Mouse (Mus musculus) midbrain, embryonic 12.5 days (tissue): ENCODE measurements at regions not wholly inside any gene's neighbourhood (a gene's known extent, or its start where the extent isn't known, plus 50 kb on each side); places are given as distances from the start of the nearest gene placed in this dataset.

Experiments
- ATAC-seq: fragments of 200-750 bp; cut with Nextera tagmentation; 2 replicates; pipeline ENCODE4 v1.8.0; 2017; ENCODE audit warnings: low read depth, moderate TSS enrichment, moderate library complexity; ENCODE audit not compliant: low FRiP score
- H3K27ac ChIP-seq: fragments of 300-500 bp; sonication (generic); replicated peaks from 2 replicates; pipeline ENCODE4 v1.5.1; 2016; ENCODE audit warnings: mild to moderate bottlenecking
- H3K27me3 ChIP-seq: fragments of 300-500 bp; sonication (generic); 2 replicates; pipeline ENCODE4 v1.6.1; 2016; ENCODE audit warnings: mild to moderate bottlenecking
- H3K36me3 ChIP-seq: fragments of 300-500 bp; sonication (generic); 2 replicates; pipeline ENCODE4 v1.6.1; 2016
- H3K4me1 ChIP-seq: fragments of 300-500 bp; sonication (generic); 2 replicates; pipeline ENCODE4 v1.6.1; 2016
- H3K4me2 ChIP-seq: fragments of 300-500 bp; sonication (generic); replicated peaks from 2 replicates; pipeline ENCODE4 v1.6.1; 2016; ENCODE audit warnings: mild to moderate bottlenecking, moderate library complexity
- H3K4me3 ChIP-seq: fragments of 300-500 bp; sonication (generic); 2 replicates; pipeline ENCODE4 v1.5.1; 2016; ENCODE audit warnings: mild to moderate bottlenecking
- H3K9ac ChIP-seq: fragments of 300-500 bp; sonication (generic); replicated peaks from 2 replicates; pipeline ENCODE4 v1.6.1; 2016; ENCODE audit warnings: mild to moderate bottlenecking, moderate library complexity
- H3K9me3 ChIP-seq: fragments of 300-500 bp; sonication (generic); 2 replicates; pipeline ENCODE4 v1.6.1; 2016; ENCODE audit warnings: mild to moderate bottlenecking
- WGBS: fragments of 180-500 bp; shearing (Covaris S2); methylation state at CpG from one replicate; pipeline ENCODE4 v1.1.7; 2016; 5-methylcytosine and 5-hydroxymethylcytosine counted together

DNA sequence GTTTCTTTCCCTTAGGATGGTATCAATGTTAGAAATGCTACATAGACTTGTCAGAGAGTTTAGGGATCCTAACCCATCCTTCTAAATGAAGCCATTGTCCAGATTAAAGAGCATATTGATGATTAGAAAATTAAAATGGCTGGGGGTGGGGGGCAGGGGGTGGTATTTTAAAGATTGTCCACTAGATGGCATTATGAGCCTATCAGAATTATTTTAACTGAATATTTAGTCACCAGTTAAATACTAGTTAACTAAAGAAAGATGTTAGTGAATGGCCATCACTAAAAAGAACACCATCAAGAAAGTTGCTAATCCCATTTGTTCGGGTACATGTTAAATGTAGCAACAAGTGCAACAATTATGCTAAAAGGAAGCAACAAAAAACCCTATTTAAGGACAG, 1909.6 kb upstream of the 5930422O12Rik start:
- H3K4me1 ChIP-seq = no peaks in the 10 kb centered on the region
- H3K36me3 ChIP-seq = no peaks in the 10 kb centered on the region
- H3K9me3 ChIP-seq = no peaks in the 10 kb centered on the region
- H3K27me3 ChIP-seq = no peaks in the 10 kb centered on the region
- 54% methylated on average over 1 of the region's 1 CpGs for WGBS
- no peak overlapping the region for H3K9ac ChIP-seq
- no peak overlapping the region for H3K4me3 ChIP-seq
- no peak overlapping the region for H3K4me2 ChIP-seq
- ATAC-seq = no peak
- no peak overlapping the region for H3K27ac ChIP-seq

DNA sequence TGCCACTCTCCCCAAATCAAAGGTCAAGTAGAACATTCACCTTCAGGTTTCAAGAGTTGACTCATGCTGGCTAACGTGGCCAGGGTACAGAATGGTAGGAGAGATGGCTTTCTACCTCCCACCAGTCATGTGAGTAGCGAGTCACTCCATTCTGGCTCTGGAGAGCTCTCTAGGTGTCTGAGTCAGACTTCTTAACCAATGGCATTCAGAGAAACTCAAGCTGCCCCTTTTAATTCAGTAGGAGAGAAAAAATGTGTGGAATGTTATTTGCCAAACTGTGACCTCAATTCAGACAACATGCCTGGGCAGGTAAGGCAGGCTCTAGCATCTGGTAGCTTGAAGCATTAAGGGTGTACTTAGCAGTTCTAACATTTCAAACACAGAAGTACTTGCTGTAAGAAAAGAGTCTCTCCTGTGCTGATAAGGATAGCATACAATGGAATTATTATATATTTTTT, 1907.5 kb upstream of the 5930422O12Rik start:
- H3K4me2 ChIP-seq = no peak overlapping the region
- no peaks in the 10 kb centered on the region for H3K9me3 ChIP-seq
- no peak overlapping the region for H3K9ac ChIP-seq
- no peaks in the 10 kb centered on the region for H3K27me3 ChIP-seq
- H3K36me3 ChIP-seq = no peaks in the 10 kb centered on the region
- no peak overlapping the region for H3K27ac ChIP-seq
- ATAC-seq = no peak
- 61% methylated on average over 2 of the region's 2 CpGs for WGBS
- H3K4me1 ChIP-seq = no peaks in the 10 kb centered on the region
- H3K4me3 ChIP-seq = no peak overlapping the region

DNA sequence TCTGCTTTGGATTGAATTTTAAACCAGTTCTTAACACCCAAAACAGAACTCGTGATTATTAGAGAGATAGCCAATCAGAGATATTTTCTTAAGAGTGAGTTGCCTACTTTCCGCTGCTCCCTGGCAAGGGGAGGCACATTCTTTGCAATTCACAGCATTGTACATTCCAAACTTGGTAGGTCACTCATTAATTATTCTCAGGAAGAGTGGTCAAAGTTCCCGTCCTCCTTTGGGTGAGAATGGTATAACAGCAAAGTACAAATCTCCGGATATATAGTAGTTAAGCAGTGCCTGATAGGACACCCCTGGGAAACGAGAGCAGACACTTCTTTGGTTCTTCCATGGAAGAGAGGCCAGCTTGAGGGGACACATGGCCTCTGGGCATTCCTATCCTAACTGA, 1903.4 kb upstream of the 5930422O12Rik start:
- H3K27me3 ChIP-seq = no peaks in the 10 kb centered on the region
- H3K4me1 ChIP-seq = no peaks in the 10 kb centered on the region
- no peaks in the 10 kb centered on the region for H3K36me3 ChIP-seq
- 83% methylated on average over 5 of the region's 5 CpGs for WGBS
- H3K4me2 ChIP-seq = no peak overlapping the region
- no peak overlapping the region for H3K4me3 ChIP-seq
- H3K9me3 ChIP-seq = no peaks in the 10 kb centered on the region
- no peak overlapping the region for H3K27ac ChIP-seq
- no peak overlapping the region for H3K9ac ChIP-seq
- no peak for ATAC-seq

DNA sequence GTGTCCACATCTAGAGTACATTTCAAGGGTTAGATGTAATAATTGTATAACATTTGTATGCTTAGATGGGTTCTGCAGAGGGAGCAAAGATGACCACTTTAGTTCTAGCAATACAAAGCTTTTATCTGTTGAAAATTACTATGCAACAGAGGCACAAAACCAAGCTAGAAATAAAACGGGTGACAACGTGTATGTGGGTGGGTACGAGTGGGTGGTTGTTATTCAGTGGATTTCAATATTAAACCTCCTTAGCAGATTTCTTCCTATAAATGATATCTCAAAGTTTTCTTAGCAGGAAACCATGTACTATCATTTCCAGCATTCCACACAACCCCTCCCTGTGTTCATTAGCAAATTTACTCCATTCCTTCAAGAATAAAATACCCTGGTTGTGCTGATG, 1889.3 kb upstream of the 5930422O12Rik start:
- no peaks in the 10 kb centered on the region for H3K27me3 ChIP-seq
- no peak for ATAC-seq
- H3K4me1 ChIP-seq = no peaks in the 10 kb centered on the region
- no peaks in the 10 kb centered on the region for H3K9me3 ChIP-seq
- WGBS = 93% methylated on average over 3 of the region's 3 CpGs
- H3K4me2 ChIP-seq = no peak overlapping the region
- no peak overlapping the region for H3K27ac ChIP-seq
- no peak overlapping the region for H3K4me3 ChIP-seq
- H3K9ac ChIP-seq = no peak overlapping the region
- H3K36me3 ChIP-seq = no peaks in the 10 kb centered on the region

DNA sequence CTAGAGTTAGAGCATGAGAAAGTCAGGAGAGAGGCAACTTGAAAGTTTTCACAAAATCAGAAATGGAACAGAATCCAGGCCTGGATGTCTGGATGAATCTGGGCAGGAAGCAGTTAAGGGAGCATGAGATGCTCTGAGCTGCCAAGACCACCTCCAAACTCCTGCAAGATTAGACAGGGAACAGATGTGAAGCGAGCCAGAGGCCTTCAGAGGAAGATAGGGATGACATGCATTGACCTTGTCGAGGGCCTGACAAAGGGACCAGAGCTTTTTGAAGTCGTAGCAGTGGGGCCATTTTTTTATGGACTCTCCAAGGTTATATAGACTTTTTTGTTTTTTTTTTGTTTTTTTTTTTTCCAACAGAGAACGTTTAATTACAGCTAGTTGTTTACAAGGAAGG, 1886.9 kb upstream of the 5930422O12Rik start:
- Histone ChIP-seq H3K36me3 (no peaks in the 10 kb centered on the region), H3K27ac (no peak overlapping the region), H3K4me1 (no peaks in the 10 kb centered on the region), H3K9ac (no peak overlapping the region), H3K4me2 (no peak overlapping the region), H3K4me3 (no peak overlapping the region), H3K9me3 (no peaks in the 10 kb centered on the region), H3K27me3 (no peaks in the 10 kb centered on the region)
- 51% methylated on average over 4 of the region's 4 CpGs for WGBS
- no peak for ATAC-seq

DNA sequence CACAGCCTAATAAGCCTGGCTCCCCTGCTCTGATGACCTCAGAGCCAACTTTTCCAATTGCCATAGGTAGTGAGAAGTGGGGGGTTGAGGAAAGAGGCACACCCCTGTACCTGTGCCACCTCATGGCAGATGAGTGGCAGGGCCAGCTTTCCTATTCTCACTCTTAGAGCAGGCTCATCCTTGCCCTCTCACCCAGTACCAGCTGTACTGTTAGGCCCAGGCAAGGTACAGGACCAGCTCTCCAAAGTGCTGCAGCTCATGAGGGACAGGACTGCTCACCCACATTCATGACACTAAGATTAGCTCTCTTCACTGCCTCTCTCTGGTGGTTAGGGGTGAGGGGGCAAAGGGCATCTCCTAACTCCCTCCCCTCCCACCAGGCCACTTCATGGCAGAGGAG, 1854.4 kb upstream of the 5930422O12Rik start:
- H3K9me3 ChIP-seq = no peaks in the 10 kb centered on the region
- H3K36me3 ChIP-seq = no peaks in the 10 kb centered on the region
- H3K4me3 ChIP-seq = no peak overlapping the region
- H3K27me3 ChIP-seq = no peaks in the 10 kb centered on the region
- ATAC-seq = peak; percentile 6; the same call in 1 of the 2 replicates
- H3K4me1 ChIP-seq = no peaks in the 10 kb centered on the region
- H3K4me2 ChIP-seq = no peak overlapping the region
- no peak overlapping the region for H3K27ac ChIP-seq
- no peak overlapping the region for H3K9ac ChIP-seq

DNA sequence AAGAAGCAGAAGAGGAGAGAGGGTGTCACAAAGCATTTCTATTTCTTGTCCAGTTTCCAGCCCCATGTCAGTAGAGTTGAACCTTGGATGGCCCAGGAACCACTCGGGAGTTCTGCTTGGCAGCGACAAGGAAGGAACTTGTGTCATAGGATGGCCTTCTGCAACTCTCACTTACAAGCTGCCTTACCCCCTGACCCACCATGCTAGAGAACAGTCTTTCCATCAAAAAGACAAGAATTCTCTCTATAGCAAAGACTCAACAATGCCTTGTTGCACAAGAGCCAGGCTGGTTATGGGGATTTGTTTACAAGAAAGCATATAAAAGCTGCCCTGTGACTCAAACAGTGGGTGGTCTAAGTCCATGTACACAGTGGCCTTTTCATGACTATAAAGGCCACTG, 1852.4 kb upstream of the 5930422O12Rik start:
- Histone ChIP-seq H3K9ac (no peak overlapping the region), H3K4me1 (no peaks in the 10 kb centered on the region), H3K4me3 (no peak overlapping the region), H3K36me3 (no peaks in the 10 kb centered on the region), H3K27ac (no peak overlapping the region), H3K9me3 (no peaks in the 10 kb centered on the region), H3K4me2 (no peak overlapping the region), H3K27me3 (no peaks in the 10 kb centered on the region)
- no peak for ATAC-seq
- WGBS = 78% methylated on average over 2 of the region's 2 CpGs

DNA sequence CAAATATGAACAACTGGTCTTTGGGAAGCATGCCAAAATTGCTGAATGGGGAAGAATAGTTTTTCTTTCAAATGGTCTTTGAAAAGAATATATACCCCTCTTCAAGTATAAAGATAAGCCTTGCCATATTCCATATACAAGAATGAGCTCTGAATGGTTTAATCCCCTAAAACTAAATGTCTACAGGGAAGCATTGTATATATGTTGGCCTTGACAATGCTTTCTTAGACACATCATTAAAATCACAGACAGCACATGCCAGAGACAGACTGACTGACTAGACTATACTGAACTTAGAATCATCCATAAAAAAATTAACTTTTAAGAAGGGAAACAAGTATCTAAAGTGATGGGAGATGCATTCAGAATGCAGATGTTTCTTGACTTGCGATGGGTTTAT, 1843.8 kb upstream of the 5930422O12Rik start:
- Histone ChIP-seq H3K27ac (no peak overlapping the region), H3K4me3 (no peak overlapping the region), H3K4me2 (no peak overlapping the region), H3K27me3 (no peaks in the 10 kb centered on the region), H3K9me3 (0 out of 2 replicates have a peak, but pooled peaks cover 4% of the 10 kb centered on the region), H3K36me3 (no peaks in the 10 kb centered on the region), H3K9ac (no peak overlapping the region), H3K4me1 (no peaks in the 10 kb centered on the region)
- no peak for ATAC-seq
- 96% methylated on average over 1 of the region's 1 CpGs for WGBS

DNA sequence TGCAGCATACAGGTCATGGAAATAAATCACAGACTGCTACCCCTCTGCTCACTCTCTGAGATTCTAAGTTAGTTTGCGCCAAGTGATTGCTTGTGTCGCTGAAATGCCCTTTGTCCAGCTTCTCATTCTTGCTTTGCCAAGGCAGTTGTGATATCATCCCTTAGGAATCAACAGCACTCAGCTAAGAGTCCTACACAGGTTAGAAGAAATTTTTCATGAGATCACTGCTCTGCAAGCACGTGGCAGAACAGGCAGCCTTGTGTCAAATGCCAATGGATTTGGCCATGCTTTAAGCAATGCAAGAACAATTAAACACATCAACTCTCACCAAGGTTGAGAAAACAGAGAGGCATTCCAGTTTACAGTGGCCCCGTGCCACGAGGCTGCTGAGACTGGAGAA, 1829.0 kb upstream of the 5930422O12Rik start:
- Histone ChIP-seq H3K9me3 (no peaks in the 10 kb centered on the region), H3K4me1 (no peaks in the 10 kb centered on the region), H3K4me2 (no peak overlapping the region), H3K4me3 (no peak overlapping the region), H3K27ac (no peak overlapping the region), H3K36me3 (no peaks in the 10 kb centered on the region), H3K27me3 (no peaks in the 10 kb centered on the region), H3K9ac (no peak overlapping the region)
- 85% methylated on average over 5 of the region's 5 CpGs for WGBS
- ATAC-seq = no peak

DNA sequence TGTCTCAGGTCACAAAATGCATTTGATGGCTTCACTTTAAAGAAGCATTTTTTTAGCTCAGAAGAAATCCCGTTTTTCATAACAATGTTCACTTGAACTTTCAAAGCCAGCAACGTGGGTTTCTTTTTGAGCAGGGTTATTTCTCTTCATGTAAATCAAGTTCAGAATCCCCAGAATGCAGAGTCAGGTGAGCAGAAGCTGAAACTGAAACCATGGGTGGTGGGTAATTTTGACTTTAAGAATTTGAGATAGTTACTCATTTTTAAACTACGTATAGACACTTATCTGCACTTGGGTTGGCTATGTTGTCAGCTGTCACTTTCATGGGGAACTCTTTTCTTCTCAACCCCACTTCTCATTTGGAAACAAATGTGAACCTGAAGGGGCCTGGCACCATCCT, 1827.5 kb upstream of the 5930422O12Rik start:
- WGBS = 80% methylated on average over 3 of the region's 3 CpGs
- H3K9ac ChIP-seq = no peak overlapping the region
- no peak overlapping the region for H3K4me3 ChIP-seq
- H3K36me3 ChIP-seq = no peaks in the 10 kb centered on the region
- ATAC-seq = no peak
- H3K27me3 ChIP-seq = no peaks in the 10 kb centered on the region
- H3K9me3 ChIP-seq = no peaks in the 10 kb centered on the region
- no peak overlapping the region for H3K4me2 ChIP-seq
- no peak overlapping the region for H3K27ac ChIP-seq
- H3K4me1 ChIP-seq = no peaks in the 10 kb centered on the region

DNA sequence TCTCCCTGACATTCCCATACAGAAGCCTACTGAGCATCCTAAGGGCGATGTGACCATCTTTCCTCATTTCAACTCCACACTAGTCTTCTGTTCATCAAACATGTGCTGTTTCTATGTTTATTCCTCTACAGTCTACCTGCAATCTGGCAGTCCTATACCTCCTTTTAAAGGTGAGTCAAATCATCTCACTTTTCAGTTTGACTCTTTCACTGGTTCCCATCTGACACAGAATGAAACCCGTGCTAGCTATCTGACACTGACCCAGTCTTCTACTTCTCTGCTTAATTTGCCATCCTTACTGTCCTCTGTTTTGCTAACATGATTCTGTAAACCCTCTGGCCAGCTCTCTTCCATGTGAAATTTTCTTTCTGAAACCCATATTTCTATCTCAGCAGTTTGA, 1812.0 kb upstream of the 5930422O12Rik start:
- Histone ChIP-seq H3K9me3 (no peaks in the 10 kb centered on the region), H3K4me2 (no peak overlapping the region), H3K4me1 (no peaks in the 10 kb centered on the region), H3K9ac (no peak overlapping the region), H3K27ac (no peak overlapping the region), H3K27me3 (no peaks in the 10 kb centered on the region), H3K4me3 (no peak overlapping the region), H3K36me3 (no peaks in the 10 kb centered on the region)
- 96% methylated on average over 2 of the region's 2 CpGs for WGBS
- ATAC-seq = no peak

DNA sequence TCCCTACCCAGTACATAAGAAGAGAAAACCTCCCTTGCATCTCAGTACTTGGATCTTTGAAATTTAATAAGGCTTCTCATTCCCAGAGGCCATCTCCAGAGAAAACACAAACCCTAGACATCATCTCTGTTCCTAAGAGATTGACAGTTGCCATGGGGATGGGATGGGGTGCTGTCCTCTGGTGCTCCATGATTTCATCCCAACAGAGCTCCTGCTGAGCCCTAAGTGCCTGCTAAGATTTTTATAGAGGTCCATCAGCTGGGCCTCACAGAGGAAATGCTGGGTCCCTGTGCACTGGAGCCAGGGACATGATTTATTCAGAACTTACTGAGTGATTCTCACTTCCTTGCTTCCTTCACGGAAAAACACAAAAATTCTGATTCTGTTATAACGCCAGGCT, 1800.8 kb upstream of the 5930422O12Rik start:
- no peak overlapping the region for H3K27ac ChIP-seq

DNA sequence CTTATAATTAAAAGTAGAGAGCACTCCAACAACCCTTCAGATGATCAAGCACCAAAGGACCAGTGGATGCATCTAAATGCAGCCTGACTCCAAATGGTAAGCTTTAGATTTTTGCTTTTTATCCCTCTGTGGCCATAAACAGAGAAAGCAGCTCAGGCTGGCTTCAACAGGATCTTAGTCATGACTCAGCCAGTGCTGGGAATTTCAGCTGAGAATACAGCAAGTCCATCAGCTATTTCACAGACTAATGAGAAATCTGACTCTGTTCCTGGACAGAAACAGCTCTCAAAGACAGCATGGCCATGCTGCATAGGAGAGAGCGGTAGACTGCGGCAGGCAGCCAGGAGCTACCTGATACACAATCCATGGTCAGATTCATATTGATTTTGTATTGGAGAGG, 1800.4 kb upstream of the 5930422O12Rik start:
- Histone ChIP-seq H3K4me3 (no peak overlapping the region), H3K4me2 (no peak overlapping the region), H3K27me3 (no peaks in the 10 kb centered on the region), H3K4me1 (no peaks in the 10 kb centered on the region), H3K9ac (no peak overlapping the region), H3K27ac (0 out of 2 replicates have a peak overlapping the region, but pooled peaks have one; percentile 22), H3K9me3 (no peaks in the 10 kb centered on the region), H3K36me3 (no peaks in the 10 kb centered on the region)
- ATAC-seq = no peak
- 90% methylated on average over 2 of the region's 2 CpGs for WGBS

More for the DNA sequence above, 1800.8 kb upstream of the 5930422O12Rik start:
- WGBS = 90% methylated on average over 2 of the region's 2 CpGs
- Histone ChIP-seq H3K9ac (no peak overlapping the region), H3K4me3 (no peak overlapping the region), H3K27me3 (no peaks in the 10 kb centered on the region), H3K9me3 (no peaks in the 10 kb centered on the region), H3K4me1 (no peaks in the 10 kb centered on the region), H3K4me2 (no peak overlapping the region), H3K36me3 (no peaks in the 10 kb centered on the region)
- peak; percentile 23; the same call in 1 of the 2 replicates for ATAC-seq
